Mouse (Mus musculus) liver, adult 2 months (tissue): ENCODE measurements around the gene Smbd1. TPM values are rescaled to one million over a fixed set of nuclear protein-coding genes. Genes with fewer than 3 reads are reported as not detected.

Source experiments
- DNase-seq: peaks from one replicate; pipeline ENCODE4 v3.0.0-alpha.2; 2011; ENCODE audit warnings: low read depth, low spot score; ENCODE audit errors: extremely low read depth
- H3K27ac ChIP-seq: fragments of 200-500 bp; replicated peaks from 2 replicates; pipeline ENCODE4 v1.5.1; 2012; ENCODE audit warnings: low read depth, mild to moderate bottlenecking, control low read depth, inconsistent platforms, low read length; ENCODE audit not compliant: insufficient read depth
- H3K27me3 ChIP-seq: fragments of 200-500 bp; 2 replicates; pipeline ENCODE4 v1.6.1; 2012; ENCODE audit warnings: mild to moderate bottlenecking, moderate library complexity, low read length, inconsistent platforms; ENCODE audit not compliant: control insufficient read depth, insufficient read depth
- H3K36me3 ChIP-seq: fragments of 200-500 bp; 2 replicates; pipeline ENCODE4 v1.6.1; 2012; ENCODE audit warnings: low read length, inconsistent platforms; ENCODE audit not compliant: control insufficient read depth, insufficient read depth
- H3K4me1 ChIP-seq: fragments of 200-500 bp; 2 replicates; pipeline ENCODE4 v1.6.1; 2011; ENCODE audit warnings: low read length; ENCODE audit not compliant: control insufficient read depth, insufficient read depth
- H3K4me3 ChIP-seq: fragments of 200-500 bp; 2 replicates; pipeline ENCODE4 v1.5.1; 2011; ENCODE audit warnings: low read depth, mild to moderate bottlenecking, control low read depth, low read length, moderate library complexity; ENCODE audit not compliant: insufficient read depth
- H3K79me2 ChIP-seq: fragments of 200-500 bp; 2 replicates; pipeline ENCODE4 v1.6.1; 2012; ENCODE audit warnings: inconsistent platforms, mild to moderate bottlenecking, low read length, moderate library complexity; ENCODE audit not compliant: control insufficient read depth, insufficient read depth
- H3K9ac ChIP-seq: fragments of 200-500 bp; 2 replicates; pipeline ENCODE4 v1.6.1; 2012; ENCODE audit warnings: low read depth, mild to moderate bottlenecking, control low read depth, inconsistent platforms, low read length
- CTCF ChIP-seq: fragments of 200-500 bp; IDR thresholded peaks from 2 replicates; pipeline ENCODE4 v1.5.1; 2011; ENCODE audit warnings: low read depth, low read length, control low read depth
- POLR2A ChIP-seq: fragments of 200-500 bp; IDR thresholded peaks from 2 replicates; pipeline ENCODE4 v1.6.1; 2011; ENCODE audit warnings: low read length, control low read depth; ENCODE audit not compliant: insufficient read depth; ENCODE audit errors: extremely low read depth
- WGBS: fragments of 180-500 bp; shearing (Covaris S2); methylation state at CpG from one replicate; pipeline ENCODE4 v1.1.7; 2018; 5-methylcytosine and 5-hydroxymethylcytosine counted together
- polyA plus RNA-seq: library from polyadenylated mRNA; depleted of rRNA; stranded (reverse); fragments of >200 nt; gene quantifications from 2 replicates; pipeline ENCODE4 v1.2.3, GENCODE M21; 2012; rRNA removed
- total RNA-seq: library from RNA; depleted of rRNA; stranded (reverse); fragments of >200 nt; gene quantifications from 2 replicates; pipeline ENCODE4 v1.2.3, GENCODE M21; 2014; rRNA removed

The Smbd1 gene
- not detected in 2 replicates for total RNA-seq
- not detected in 2 replicates for polyA plus RNA-seq

GRCm38 (mm10) chr16:32810321-32810720, at the start of gene Smbd1:
TSS of gene Smbd1 (minus strand) at chr16:32810477.
- Histone ChIP-seq H3K4me1 (peaks cover 10% of the 10 kb centered on the region; the same call in 1 of the 2 replicates), H3K4me3 (no peak within 1 kb of the TSS), H3K9ac (no peak within 1 kb of the TSS), H3K27ac (no peak within 1 kb of the TSS), H3K27me3 (no peaks in the 10 kb centered on the region), H3K79me2 (no peaks in the 10 kb centered on the region), H3K36me3 (no peaks in the 10 kb centered on the region)
- WGBS, result 84% methylated on average over 4 of the region's 4 CpGs
- TF ChIP-seq CTCF (no peak), POLR2A (no peak)
- DNase-seq, result no peak

- Histone ChIP-seq H3K4me1 (no peaks in the 10 kb centered on the region), H3K27me3 (no peaks in the 10 kb centered on the region), H3K9ac (no peak overlapping the region), H3K4me3 (no peak overlapping the region), H3K79me2 (peaks cover 12% of the 10 kb centered on the region; the same call in 1 of the 2 replicates), H3K36me3 (peaks cover 7% of the 10 kb centered on the region; the same call in 1 of the 2 replicates), H3K27ac (no peak overlapping the region)
- no peak for DNase-seq
- WGBS, result 72% methylated on average over 12 of the region's 12 CpGs
- no peak for TF ChIP-seq CTCF
- no peak for TF ChIP-seq POLR2A
Measured at GRCm38 (mm10) chr16:32858771-32859636, 48.7 kb upstream of the Smbd1 start.

DNA sequence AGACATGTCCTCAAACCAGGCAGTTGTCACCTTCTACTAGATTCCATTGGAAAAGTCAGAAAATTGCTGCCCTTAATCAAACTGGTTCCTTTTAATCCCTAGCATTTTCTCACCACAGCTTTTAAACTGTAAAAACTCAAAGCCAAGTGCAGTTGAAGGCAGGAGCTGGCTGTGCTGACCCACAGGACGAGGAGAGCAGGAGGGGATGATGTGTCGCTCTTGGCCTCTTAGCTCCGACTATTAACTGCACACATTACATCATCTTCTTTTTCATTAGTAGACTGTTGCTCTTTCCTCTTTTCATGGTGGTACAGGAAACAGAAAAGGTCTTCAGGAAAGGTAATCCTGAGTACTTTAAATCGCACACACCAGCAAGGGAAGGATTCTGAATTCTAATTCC, 48.1 kb upstream of the Smbd1 start:
- no peak for DNase-seq
- Histone ChIP-seq H3K4me1 (no peaks in the 10 kb centered on the region), H3K36me3 (peaks cover 7% of the 10 kb centered on the region; the same call in 1 of the 2 replicates), H3K27me3 (no peaks in the 10 kb centered on the region), H3K79me2 (peaks cover 9% of the 10 kb centered on the region; the same call in 1 of the 2 replicates), H3K9ac (no peak overlapping the region), H3K4me3 (no peak overlapping the region), H3K27ac (no peak overlapping the region)
- 72% methylated on average over 4 of the region's 4 CpGs for WGBS
- no peak for TF ChIP-seq POLR2A
- TF ChIP-seq CTCF, result no peak

DNA sequence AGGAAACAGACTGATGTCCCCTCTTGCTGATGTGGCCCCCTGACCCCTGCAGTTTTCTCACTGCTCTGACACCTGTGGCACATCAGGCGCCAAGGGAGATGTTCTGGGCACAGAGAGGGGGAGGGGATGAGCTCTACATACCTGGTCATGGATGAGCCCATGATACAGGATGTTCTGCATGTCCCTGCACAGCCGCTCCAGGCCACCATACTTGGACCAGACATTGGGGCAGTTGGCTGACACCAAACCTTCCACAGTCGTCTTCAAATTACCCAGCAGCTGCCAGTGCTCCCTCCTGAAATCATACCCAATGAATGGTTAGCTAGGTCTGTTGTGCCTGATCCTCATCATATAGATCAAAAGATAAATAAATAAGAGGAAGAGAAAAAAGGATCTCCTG, 46.5 kb upstream of the Smbd1 start:
- Histone ChIP-seq H3K9ac (no peak overlapping the region), H3K79me2 (peaks cover 9% of the 10 kb centered on the region; the same call in 1 of the 2 replicates), H3K27ac (no peak overlapping the region), H3K36me3 (peaks cover 7% of the 10 kb centered on the region; the same call in 1 of the 2 replicates), H3K27me3 (no peaks in the 10 kb centered on the region), H3K4me1 (no peaks in the 10 kb centered on the region), H3K4me3 (no peak overlapping the region)
- no peak for DNase-seq
- 97% methylated on average over 3 of the region's 3 CpGs for WGBS
- TF ChIP-seq CTCF (no peak), POLR2A (no peak)

- Histone ChIP-seq H3K4me3 (no peak overlapping the region), H3K27ac (peak overlapping the region; percentile 44), H3K36me3 (peaks cover 6% of the 10 kb centered on the region; the same call in 1 of the 2 replicates), H3K9ac (no peak overlapping the region), H3K79me2 (peaks cover 3% of the 10 kb centered on the region; the same call in 1 of the 2 replicates), H3K27me3 (no peaks in the 10 kb centered on the region), H3K4me1 (no peaks in the 10 kb centered on the region)
- no peak for TF ChIP-seq POLR2A
- no peak for TF ChIP-seq CTCF
- 90% methylated on average over 2 of the region's 2 CpGs for WGBS
- no peak for DNase-seq
Measured at GRCm38 (mm10) chr16:32854050-32854571, 43.8 kb upstream of the Smbd1 start.
